Mouse (Mus musculus) gastrocnemius, postnatal 10 days (tissue): ENCODE results near the gene Sowaha. TPM values are rescaled to one million over a fixed set of nuclear protein-coding genes. Genes with fewer than 3 reads are reported as not detected.

Source experiments
- DNase-seq: peaks from one replicate; pipeline ENCODE4 v3.0.0; 2021; ENCODE audit warnings: mixed read lengths
- total RNA-seq, 2 experiments: library from RNA; stranded (reverse); gene quantifications; 2 replicates each; pipeline ENCODE4 v1.2.3; 2021

The Sowaha gene
- total RNA-seq, 2 experiments from 2014 or later, result 0.23 to 0.27 TPM

DNA sequence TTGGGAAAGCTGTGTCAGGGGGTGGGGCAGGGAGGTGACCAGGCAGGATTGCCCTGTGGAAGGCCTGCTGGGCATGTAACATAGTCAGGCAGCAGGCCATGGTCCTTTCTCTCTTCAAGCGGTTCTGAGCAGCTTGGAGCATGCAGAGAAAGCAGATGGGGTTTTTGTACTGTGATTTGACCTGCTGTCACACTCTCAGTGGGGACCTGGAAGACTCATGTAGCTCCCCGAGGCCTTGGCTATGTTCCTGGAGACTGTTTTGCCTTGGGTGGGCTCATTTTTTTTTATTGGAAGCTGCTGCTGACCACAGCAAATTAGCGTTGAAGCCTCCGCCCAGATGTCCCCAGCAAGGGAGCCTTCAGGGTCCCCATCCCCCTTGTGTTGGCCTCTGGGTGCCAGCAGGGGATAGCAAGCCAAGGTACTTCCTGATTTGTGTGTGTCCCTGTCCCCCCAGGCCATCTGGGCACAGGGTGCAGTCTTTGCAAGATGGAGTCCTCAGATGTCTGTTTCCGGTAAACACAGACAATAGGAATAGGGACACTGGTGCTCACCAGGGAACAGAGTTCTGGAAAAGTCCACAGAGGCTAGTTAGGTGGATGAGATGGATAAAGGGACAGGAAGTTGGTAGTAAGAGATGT lies 25.1 kb upstream of the Sowaha start:
- DNase-seq, result no peak

DNA sequence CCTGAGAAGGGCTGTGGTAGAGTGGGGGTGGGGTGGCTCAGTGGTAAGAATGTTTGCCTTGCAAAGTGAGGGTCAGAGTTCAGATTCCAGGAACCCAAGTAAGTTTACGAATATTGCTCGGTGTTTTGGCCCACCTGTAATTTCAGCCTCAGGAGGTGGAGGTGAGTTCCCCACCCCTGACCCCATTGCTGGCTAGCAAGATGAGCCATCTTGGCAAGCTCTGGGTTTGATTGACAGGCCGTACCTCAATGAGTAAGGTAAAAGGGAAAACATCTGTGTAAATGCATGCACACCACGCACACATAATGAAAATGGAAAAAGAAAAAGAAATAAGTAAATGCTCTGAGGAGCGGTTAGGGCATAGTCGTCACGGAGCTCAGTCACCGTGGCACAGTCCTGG lies 24.3 kb upstream of the Sowaha start:
- no peak for DNase-seq

DNA sequence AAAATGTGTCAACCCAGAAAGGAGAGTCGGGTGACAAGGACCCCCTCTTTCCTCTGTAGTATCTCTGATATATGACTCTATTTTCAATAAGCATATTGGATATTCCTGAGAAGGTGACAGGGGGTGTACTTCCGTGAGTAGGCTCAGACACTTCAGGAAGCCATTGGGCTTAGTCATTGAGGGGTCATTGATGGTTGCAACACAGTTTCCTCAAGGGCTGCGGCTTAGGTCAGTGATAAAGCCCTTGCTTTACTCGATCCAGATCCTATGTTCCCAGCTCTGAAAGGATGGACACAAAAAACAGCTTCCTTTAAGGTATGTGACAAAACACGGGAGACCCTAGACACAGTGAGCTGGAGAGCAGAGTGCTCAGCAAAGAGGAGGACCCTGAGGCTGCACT lies 23.7 kb upstream of the Sowaha start:
- DNase-seq, result no peak

DNA sequence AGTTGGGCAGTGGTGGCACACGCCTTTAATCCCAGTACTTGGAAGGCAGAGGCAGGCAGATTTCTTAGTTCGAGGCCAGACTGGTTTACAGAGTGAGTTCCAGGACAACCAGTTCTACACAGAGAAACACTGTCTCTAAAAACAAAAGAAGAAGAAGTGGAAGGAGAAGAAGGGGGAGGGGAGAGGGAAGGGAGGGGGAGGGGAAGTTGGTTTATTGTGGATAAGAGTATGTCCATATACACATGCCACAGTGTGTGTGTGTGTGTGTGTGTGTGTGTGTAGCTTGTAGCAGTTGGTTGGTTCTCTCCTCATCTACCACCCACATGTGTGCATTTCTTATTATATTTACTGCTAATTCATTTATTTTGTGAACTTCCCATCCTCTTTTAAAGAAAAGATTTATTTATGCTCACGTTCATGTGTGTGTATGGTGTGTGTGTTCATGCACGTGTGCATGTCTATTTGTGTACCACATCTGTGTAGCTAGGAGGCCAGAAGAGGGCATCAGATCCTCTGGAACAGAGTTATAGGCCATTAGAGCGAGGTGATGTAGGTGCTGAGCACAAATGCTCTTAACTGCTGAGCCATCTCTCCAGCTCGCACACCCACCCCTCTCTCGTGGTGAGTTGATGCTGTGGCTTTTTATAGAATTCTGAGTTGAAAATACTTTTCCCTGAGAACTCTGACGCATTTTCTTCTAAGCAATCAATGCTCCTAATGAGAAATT lies 22.1 kb upstream of the Sowaha start:
- no peak for DNase-seq

DNA sequence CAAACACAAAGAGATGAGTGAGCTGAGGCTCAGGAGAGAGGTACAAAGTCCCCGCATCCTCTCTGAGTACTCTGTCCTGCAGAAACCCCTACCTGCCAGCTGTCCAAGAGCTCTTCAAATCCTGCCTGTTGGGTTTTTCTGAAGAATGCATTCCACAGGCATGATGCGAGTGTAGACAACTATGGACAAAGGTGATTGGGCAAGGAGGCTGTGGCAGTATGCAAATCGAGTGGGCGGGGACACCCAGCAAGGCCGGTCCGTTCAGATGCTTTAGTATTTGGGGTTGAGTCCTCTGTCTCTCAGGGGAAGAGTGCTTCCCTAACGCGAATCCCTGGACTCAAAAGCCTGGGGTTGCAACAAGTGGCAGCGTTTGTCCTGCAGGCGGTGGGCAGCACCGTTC lies 20.5 kb upstream of the Sowaha start:
- DNase-seq, result no peak

DNA sequence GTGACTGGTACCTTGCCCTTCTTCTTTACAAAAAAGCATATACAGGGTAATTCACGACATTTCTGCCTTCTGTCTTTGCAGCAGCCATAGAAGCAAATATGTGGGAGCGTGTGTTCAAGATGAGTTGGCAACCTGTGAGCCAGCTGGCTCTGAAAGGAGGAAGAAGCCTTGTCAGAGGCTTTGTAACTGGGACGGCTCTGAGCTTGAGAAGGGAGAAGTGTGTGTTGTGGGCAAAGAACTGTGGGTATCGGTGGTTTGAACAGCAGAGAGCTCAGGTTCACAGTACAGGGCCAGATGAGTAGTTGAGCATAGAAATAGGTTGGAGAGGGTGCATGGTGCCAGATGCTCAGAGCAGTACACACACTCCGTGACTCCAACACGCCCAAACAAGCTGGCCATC lies 16.9 kb upstream of the Sowaha start:
- no peak for DNase-seq

DNA sequence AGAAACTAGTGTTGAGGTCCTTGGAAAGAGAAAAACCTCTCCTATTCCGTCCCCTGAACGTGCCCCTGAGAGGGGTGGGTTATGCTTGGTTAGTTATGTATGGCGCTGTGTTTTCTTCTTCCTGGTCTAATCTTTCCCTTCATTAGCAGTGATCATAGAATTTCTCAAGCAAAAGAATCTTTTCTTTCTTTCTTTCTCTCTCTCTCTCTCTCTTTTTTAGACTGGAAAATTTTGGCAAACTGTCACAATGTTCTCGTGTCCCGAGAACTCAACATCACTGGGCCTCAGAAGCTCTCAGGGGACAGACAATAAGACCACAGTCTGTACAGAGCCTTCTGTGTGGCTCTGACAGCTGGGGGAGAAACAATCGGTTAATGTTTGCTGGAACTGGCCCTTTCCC lies 15.3 kb upstream of the Sowaha start:
- DNase-seq, result no peak

DNA sequence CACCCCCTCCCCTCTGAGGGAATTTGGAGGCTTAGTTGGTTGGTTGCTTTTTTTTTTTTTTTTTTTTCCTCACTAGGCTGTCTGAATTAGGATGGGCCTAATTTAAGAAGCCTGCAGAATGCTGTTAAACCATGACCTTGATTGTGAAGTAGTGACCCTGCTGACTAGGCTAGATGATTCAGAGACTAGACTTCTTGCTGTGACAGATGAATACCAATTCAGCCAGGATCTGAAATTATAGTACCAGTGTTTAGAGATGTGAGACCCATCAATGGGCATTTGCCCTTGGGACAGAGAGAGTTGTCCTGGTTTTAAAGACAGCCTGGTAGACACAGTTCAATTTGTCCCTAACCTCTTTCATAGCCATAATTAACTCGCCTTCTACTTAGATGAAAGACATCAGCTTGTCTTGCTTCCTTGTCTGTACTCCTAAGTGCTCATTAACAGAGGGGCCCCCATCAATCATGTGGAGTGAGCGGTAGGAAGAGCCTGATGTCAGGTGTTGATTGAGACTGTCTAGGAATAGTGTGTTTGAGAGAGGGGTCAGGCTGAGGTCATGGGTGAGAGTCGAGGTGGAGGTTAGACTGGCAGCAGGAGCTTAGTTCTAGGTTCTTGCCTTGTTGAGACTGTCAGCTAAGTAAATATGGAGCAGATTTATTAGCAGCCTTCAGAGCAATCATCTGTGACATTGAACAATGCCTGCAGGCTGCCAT lies 13.3 kb upstream of the Sowaha start:
- DNase-seq, result no peak

DNA sequence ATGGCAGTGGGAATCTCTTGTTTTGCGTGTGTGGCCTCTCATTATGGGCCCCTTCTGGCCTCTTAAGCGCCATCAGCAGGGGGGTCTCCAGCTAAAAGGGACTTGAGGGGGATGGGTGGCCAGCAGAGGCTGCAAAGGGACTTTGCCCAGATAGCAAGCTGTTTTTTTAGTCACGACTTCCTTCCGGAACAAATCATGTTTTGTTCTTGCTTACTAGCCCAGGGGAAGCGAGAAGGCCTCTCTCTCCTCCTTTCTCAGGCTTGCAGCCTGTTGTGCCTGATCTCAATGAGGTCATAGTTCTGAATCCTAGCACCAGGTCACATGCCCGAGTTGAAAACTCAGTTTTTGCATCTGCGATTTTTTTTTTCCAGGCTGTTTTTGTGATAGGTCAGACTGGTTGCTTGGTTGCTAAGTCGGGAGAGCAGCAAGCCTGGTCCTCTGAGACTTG lies 11.9 kb upstream of the Sowaha start:
- no peak for DNase-seq

DNA sequence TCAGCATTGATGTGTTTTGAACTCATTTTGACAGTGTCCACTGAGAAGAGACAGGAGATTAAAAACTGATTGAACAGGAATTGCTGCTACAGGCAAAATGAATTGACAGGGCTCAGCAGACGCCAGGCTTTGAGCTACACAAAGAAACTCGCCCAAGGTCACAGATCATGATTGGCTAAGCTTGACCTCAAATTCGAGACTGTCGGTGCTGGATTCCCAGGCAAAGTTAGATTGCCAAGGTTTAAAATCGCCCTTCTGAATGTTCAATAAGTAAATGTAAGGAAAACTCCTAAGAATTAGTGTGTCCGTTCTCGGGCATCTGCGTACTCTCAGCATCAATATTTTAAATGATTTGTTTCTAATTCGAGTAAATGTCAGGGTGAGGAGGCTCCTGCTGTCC lies 9.3 kb upstream of the Sowaha start:
- no peak for DNase-seq

DNA sequence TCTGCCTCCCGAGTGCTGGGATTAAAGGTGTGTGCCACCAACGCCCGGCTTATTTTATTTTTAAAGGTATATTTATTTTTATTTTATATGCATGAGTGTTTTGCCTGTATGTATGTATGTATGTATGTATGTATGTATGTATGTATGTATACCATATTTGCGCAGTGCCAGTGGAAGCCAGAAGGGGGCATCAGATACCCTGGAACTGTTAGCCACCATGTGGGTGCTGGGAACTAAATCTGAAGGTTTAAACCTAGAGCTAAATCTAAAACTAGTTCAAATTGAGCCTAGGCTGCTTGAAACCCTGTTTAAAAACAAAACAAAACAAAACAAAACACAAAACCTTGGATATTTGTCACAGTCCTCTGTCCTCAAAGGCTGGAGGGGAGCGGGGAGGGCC lies 8.9 kb upstream of the Sowaha start:
- DNase-seq, result no peak

DNA sequence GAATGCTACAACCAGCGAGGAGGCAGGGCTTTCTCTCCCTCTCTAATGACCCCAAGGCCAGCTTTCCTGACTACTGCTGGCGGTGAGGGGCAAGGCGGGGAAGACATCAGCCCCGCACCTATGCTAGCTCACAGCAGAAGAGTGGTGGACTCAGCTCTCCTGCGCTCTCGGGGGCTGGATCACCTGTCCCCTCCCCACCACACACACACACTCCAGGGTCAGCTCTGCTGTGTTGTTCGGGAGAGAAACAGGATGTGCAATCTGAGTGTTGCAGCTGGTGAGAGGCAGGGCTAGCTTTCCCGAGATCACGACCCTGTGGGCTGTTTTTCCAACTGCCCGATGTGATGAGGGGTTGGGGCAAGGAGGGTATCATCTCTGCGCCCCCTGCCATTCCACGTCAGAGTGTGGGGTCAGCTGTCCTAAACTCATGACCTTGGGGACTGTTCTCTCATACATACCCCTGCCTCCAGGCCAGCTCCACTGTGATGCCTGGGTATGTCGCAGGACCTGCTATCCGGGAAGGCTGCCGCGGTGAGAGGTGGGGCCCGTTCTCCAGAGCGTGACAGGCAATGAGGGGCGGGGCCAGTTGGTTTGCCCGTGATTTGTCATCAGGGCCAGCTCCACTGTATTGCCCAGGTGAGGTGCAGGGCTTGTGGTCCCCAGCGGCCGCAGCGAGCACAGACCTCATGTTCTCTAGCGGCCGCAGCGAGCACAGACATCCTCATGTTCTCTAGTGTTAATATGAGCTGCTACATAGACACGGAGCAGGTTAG lies 6.9 kb upstream of the Sowaha start:
- DNase-seq, result no peak

DNA sequence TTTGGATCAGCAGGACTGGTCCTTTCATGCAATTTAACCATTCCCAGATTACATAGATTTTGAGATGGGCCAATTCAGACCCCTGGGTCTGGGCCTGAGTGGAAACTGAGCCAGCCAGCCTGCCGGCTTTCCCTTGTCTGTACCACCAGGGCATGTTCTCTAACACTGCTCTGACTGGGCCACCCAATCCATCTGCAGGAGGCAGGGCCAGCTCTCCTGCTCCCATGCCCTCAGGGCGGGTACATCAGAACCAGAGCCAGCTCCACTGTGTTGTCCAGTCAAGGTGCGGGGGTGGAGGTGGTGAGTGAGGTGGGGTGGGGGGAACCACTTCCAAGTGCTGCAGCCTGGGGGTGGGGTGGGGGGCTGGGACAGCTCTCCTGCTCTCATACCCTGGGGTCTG lies 6.3 kb upstream of the Sowaha start:
- no peak for DNase-seq

DNA sequence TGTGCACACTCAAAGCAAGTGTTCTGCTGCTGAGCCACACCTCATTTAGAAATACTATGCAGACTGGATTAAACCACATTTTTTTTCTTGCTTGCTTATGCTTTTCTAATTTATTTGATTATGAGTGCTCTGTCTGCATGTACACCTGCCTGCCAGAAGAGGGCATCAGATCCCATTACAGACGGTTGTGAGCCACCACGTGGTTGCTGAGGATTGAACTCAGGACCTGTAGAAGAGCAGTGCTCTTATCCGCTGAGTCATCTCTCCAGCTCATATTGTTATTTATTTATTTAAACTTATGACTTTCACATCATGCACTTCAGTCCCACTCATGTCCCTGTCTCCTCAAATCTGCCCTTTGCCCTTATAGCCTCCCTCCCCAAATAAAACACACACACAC lies 5.6 kb upstream of the Sowaha start:
- no peak for DNase-seq

DNA sequence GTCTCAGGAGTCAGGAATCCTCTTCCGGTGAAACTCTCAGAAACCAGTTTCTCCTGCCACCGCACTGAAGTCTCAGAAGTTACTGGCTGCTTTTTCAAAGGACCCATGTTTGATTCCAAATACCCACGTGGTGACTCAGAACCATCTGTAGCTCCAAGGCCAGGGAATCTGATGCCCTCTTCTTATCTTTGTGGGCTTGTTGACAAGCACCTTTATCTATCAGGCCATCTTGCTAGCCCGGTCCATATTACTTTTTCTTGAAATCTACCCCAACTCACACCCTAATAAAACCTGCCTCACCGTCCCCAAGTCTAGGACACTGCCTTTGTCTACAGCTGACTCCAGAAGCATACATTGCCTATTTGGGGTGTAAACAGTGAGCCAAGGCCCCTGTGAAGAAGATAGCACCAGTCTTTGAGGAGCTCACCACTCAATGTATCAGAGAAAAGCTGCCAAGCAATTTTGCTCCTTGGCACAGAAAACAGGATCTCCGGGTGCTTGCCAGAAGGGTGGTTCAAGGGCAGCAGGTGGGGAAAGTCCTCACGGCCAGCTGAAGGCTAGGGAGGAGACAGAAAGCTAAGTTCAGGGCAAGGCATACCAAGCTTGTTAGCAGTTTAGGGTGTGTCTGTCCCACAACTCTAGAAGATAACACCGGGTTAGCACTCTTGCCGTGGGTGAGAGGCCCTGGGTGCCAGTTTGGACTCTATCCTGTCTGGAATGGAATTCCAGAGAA lies 3.3 kb upstream of the Sowaha start:
- DNase-seq, result no peak

DNA sequence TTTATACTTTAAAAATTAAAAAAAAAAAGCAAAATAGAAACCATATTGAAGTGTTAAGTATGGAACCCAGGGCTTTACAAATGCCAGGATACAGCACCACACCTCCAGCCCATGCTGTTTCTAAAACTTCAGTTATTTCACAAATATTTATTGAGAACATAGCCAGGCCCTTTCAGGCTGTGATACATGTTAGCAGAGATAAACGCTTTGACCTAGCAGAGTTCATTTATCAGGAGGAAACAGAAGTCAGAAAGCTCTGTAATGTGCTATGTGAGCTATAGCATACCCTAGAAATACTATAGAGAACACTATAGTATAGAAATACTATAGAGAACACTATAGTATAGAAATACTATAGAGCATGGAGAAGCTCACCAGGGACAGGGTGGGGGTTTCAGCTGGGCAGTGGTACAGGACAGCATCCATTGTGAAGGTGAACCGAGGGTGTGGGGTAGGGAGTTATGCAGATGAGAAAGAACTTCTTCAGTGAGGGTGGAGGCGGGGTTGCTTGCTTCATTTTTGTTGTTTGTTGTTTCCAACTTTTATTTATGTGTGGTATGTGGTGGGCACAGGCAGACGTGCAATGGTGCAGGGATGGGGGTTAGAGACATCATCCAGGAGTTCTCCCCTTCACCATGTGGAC lies 1.1 kb upstream of the Sowaha start:
- DNase-seq, result no peak

DNA sequence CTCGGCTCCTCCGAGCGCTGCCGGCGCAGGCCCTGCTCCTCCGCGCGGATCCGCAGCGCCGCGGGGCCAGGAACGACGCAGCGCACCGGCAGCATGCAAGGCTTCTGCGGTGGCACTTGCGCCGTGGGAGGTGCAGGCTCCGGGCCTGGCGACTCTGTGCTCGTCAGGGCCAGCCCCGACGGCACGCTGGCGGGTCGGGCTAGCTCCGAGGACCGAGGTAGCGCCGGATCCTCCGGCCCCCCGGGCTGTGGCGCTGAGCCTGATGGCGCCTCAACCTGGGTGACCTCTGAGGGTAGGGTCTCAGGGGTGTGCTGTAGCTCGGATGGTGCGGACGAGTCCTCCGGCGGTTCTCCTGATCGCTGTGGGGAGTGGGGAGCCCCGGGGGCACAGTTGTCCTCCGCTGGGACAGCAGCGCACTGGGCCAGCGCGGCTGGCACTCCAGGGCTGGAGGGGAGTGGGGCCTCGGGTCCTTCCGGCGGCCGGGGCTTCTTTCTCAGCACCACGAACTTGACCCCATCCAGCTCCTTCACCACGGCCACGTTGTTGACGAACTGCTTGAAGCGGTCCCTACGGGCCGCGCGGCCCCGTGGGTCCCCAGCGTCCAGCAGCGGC lies 797 bp downstream of the Sowaha start:
- DNase-seq, result no peak

DNA sequence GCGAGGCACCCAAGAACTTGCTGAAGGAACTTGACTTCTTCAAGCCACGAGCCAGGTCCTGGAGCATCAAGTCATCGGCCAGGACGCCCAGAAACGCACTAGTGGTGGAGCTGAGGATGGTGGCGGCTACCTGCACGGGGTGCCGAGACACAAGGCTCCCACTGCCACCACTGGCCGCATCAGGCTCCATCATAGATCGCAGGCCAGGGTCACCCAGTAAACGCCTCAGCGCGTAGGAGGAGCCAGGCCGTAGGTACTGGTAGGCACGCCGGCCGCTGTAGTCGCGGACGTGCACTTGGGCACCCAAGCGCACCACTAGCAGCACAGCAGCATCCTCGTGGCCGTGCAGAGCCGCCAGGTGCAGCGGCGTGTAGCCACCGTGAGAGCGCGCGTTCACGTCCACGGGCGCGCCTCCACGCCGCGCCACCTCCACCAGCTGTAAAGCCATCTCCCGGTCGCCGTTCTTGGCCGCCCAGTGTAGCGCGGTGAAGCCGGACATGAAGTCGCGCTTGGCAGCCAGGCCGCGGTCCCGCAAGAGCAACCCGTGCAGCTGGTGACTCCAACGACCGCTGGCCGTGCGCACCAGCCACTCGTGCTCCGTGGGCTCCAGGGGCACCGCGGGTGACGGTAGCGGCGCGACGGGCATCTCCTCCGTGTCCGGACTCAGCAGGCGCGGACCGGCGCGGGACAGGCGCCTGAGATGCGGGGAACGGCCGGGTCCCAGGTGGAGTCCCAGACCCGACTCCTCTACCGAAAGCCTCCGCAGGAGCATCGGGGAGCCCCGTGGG lies 1.5 kb downstream of the Sowaha start:
- no peak for DNase-seq

DNA sequence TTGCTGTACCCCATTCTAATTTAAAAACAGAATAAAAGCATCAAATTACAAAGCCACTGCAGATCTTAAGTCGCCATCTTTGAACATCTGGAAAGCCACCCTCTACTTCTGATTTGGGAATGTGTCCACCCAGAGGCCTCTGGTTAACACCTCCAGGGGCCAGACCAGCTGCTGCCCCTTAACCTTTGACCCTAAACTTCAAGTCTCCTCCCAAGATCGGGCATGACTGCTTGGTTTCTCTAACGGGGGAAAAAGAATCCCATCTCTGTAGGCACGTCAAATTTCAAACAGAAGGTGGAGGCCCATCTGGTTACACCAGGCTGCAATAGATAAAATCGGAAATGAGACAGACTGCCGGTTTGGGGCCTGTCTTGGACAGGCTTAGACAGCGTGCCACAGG lies 2.2 kb downstream of the Sowaha start:
- no peak for DNase-seq

DNA sequence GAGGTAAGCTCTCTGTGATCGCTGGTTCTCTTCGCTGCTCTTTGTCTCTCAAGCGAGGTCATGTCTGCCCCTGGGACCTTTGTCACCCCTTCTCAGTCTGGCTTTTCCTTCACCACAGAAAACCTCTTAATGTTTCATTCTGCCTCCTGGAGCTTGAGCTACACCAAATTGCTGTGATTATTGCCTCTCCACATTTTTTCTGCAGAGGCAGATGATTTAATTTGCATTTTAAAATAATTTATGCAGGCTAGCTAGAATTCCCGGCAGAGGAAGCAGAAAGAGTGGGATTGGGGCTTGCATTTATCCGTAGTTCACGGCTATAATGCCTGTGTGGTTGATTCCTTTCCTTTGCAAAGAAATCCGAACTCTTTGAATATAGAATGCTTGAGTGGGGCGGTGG lies 4.5 kb downstream of the Sowaha start:
- no peak for DNase-seq
